Mouse (Mus musculus) hindbrain, embryonic 12.5 days (tissue): ENCODE measurements at regions not wholly inside any gene's neighbourhood (a gene's known extent, or its start where the extent isn't known, plus 50 kb on each side); places are given as distances from the start of the nearest gene placed in this dataset.

Source experiments
- ATAC-seq: fragments of 200-750 bp; cut with Nextera tagmentation; 2 replicates; pipeline ENCODE4 v1.8.0; 2017; ENCODE audit warnings: moderate TSS enrichment; ENCODE audit not compliant: low FRiP score
- H3K27ac ChIP-seq: fragments of 300-500 bp; sonication (generic); 2 replicates; pipeline ENCODE4 v1.5.1; 2016; ENCODE audit warnings: mild to moderate bottlenecking
- H3K27me3 ChIP-seq: fragments of 300-500 bp; sonication (generic); 2 replicates; pipeline ENCODE4 v1.6.1; 2016; ENCODE audit warnings: mild to moderate bottlenecking
- H3K36me3 ChIP-seq: fragments of 300-500 bp; sonication (generic); 2 replicates; pipeline ENCODE4 v1.6.1; 2016; ENCODE audit warnings: mild to moderate bottlenecking
- H3K4me1 ChIP-seq: fragments of 300-500 bp; sonication (generic); 2 replicates; pipeline ENCODE4 v1.6.1; 2016
- H3K4me2 ChIP-seq: fragments of 300-500 bp; sonication (generic); replicated peaks from 2 replicates; pipeline ENCODE4 v1.6.1; 2016; ENCODE audit warnings: mild to moderate bottlenecking
- H3K4me3 ChIP-seq: fragments of 300-500 bp; sonication (generic); 2 replicates; pipeline ENCODE4 v1.5.1; 2016; ENCODE audit warnings: mild to moderate bottlenecking
- H3K9ac ChIP-seq: fragments of 300-500 bp; sonication (generic); 2 replicates; pipeline ENCODE4 v1.6.1; 2016; ENCODE audit warnings: mild to moderate bottlenecking, moderate library complexity
- H3K9me3 ChIP-seq: fragments of 300-500 bp; sonication (generic); replicated peaks from 2 replicates; pipeline ENCODE4 v1.6.1; 2016; ENCODE audit warnings: mild to moderate bottlenecking
- WGBS: fragments of 180-500 bp; shearing (Covaris S2); methylation state at CpG from one replicate; pipeline ENCODE4 v1.1.7; 2016; 5-methylcytosine and 5-hydroxymethylcytosine counted together

GRCm38 (mm10) chr2:74217437-74217836 lies 306.3 kb upstream of the Atp5g3 start:
- 84% methylated on average over 3 of the region's 3 CpGs for WGBS
- H3K4me3 ChIP-seq, result no peak overlapping the region
- H3K36me3 ChIP-seq, result no peaks in the 10 kb centered on the region

GRCm38 (mm10) chr2:74210210-74210609 lies 299.1 kb upstream of the Atp5g3 start:
- Histone ChIP-seq H3K9ac (no peak overlapping the region), H3K4me2 (no peak overlapping the region), H3K4me1 (peaks cover 14% of the 10 kb centered on the region), H3K36me3 (no peaks in the 10 kb centered on the region), H3K27ac (no peak overlapping the region), H3K27me3 (no peaks in the 10 kb centered on the region), H3K4me3 (no peak overlapping the region), H3K9me3 (no peaks in the 10 kb centered on the region)
- WGBS, result 44% methylated on average over 9 of the region's 9 CpGs
- peak; percentile 56; the same call in 1 of the 2 replicates for ATAC-seq

More at GRCm38 (mm10) chr2:74217437-74217836, 306.3 kb upstream of the Atp5g3 start:
- Histone ChIP-seq H3K4me1 (no peaks in the 10 kb centered on the region), H3K27ac (no peak overlapping the region), H3K9me3 (no peaks in the 10 kb centered on the region), H3K4me2 (no peak overlapping the region), H3K9ac (no peak overlapping the region), H3K27me3 (no peaks in the 10 kb centered on the region)
- no peak for ATAC-seq

- Histone ChIP-seq H3K9me3 (0 out of 2 replicates have a peak, but pooled peaks cover 3% of the 10 kb centered on the region), H3K4me1 (peaks cover 14% of the 10 kb centered on the region), H3K9ac (no peak overlapping the region), H3K4me2 (no peak overlapping the region), H3K27me3 (no peaks in the 10 kb centered on the region), H3K4me3 (no peak overlapping the region), H3K27ac (no peak overlapping the region), H3K36me3 (no peaks in the 10 kb centered on the region)
- no peak for ATAC-seq
- WGBS, result 64% methylated on average over 3 of the region's 3 CpGs
These were observed 298.3 kb upstream of the Atp5g3 start for GRCm38 (mm10) chr2:74209421-74209917.

- H3K4me2 ChIP-seq, result no peak overlapping the region
- 0 out of 2 replicates have a peak, but pooled peaks cover 3% of the 10 kb centered on the region for H3K9me3 ChIP-seq
- no peaks in the 10 kb centered on the region for H3K36me3 ChIP-seq
- H3K9ac ChIP-seq, result no peak overlapping the region
- 56% methylated on average over 10 of the region's 10 CpGs for WGBS
- no peak overlapping the region for H3K4me3 ChIP-seq
- H3K27me3 ChIP-seq, result no peaks in the 10 kb centered on the region
- no peak for ATAC-seq
- peaks cover 20% of the 10 kb centered on the region for H3K4me1 ChIP-seq
- peak overlapping the region; percentile 12; the same call in 1 of the 2 replicates for H3K27ac ChIP-seq
These were observed 296.3 kb upstream of the Atp5g3 start for GRCm38 (mm10) chr2:74207440-74207839.

- Histone ChIP-seq H3K27ac (no peak overlapping the region), H3K4me1 (peaks cover 21% of the 10 kb centered on the region), H3K9me3 (0 out of 2 replicates have a peak, but pooled peaks cover 3% of the 10 kb centered on the region), H3K9ac (no peak overlapping the region), H3K4me2 (no peak overlapping the region), H3K27me3 (no peaks in the 10 kb centered on the region), H3K36me3 (no peaks in the 10 kb centered on the region), H3K4me3 (no peak overlapping the region)
- 62% methylated on average over 3 of the region's 3 CpGs for WGBS
- ATAC-seq, result no peak
These were observed 291.6 kb upstream of the Atp5g3 start for GRCm38 (mm10) chr2:74202776-74203175.

GRCm38 (mm10) chr2:74201608-74202323 lies 290.6 kb upstream of the Atp5g3 start:
- 41% methylated on average over 11 of the region's 11 CpGs for WGBS
- H3K9ac ChIP-seq, result no peak overlapping the region
- peak; percentile 52 for ATAC-seq
- no peak overlapping the region for H3K4me3 ChIP-seq
- H3K27me3 ChIP-seq, result no peaks in the 10 kb centered on the region
- peak overlapping the region; percentile 24; the same call in 1 of the 2 replicates for H3K27ac ChIP-seq
- H3K4me1 ChIP-seq, result peaks cover 18% of the 10 kb centered on the region
- H3K4me2 ChIP-seq, result peak overlapping the region; percentile 11; the same call in 1 of the 2 replicates
- no peaks in the 10 kb centered on the region for H3K36me3 ChIP-seq
- 0 out of 2 replicates have a peak, but pooled peaks cover 3% of the 10 kb centered on the region for H3K9me3 ChIP-seq

- no peaks in the 10 kb centered on the region for H3K9me3 ChIP-seq
- no peak overlapping the region for H3K9ac ChIP-seq
- H3K4me3 ChIP-seq, result no peak overlapping the region
- H3K36me3 ChIP-seq, result no peaks in the 10 kb centered on the region
- H3K4me1 ChIP-seq, result peaks cover 18% of the 10 kb centered on the region
- H3K27ac ChIP-seq, result no peak overlapping the region
- H3K4me2 ChIP-seq, result no peak overlapping the region
- 47% methylated on average over 12 of the region's 12 CpGs for WGBS
- H3K27me3 ChIP-seq, result no peaks in the 10 kb centered on the region
- no peak for ATAC-seq
These were observed 288.4 kb upstream of the Atp5g3 start for GRCm38 (mm10) chr2:74199550-74199949.

- WGBS, result 28% methylated on average over 8 of the region's 8 CpGs
These were observed 277.1 kb upstream of the Atp5g3 start for GRCm38 (mm10) chr2:74187963-74188790.

GRCm38 (mm10) chr2:74178106-74178505 lies 267.0 kb upstream of the Atp5g3 start:
- Histone ChIP-seq H3K36me3 (no peaks in the 10 kb centered on the region), H3K4me3 (no peak overlapping the region), H3K4me2 (no peak overlapping the region), H3K4me1 (no peaks in the 10 kb centered on the region), H3K27ac (no peak overlapping the region), H3K9ac (no peak overlapping the region), H3K27me3 (no peaks in the 10 kb centered on the region), H3K9me3 (no peaks in the 10 kb centered on the region)
- 94% methylated on average over 1 of the region's 1 CpGs for WGBS
- ATAC-seq, result no peak

More at GRCm38 (mm10) chr2:74187963-74188790, 277.1 kb upstream of the Atp5g3 start:
- Histone ChIP-seq H3K4me2 (no peak overlapping the region), H3K27ac (no peak overlapping the region), H3K9ac (no peak overlapping the region), H3K27me3 (no peaks in the 10 kb centered on the region), H3K4me3 (no peak overlapping the region), H3K9me3 (no peaks in the 10 kb centered on the region; the same call in 1 of the 2 replicates), H3K36me3 (no peaks in the 10 kb centered on the region), H3K4me1 (peaks cover 13% of the 10 kb centered on the region)
- no peak for ATAC-seq

- 0 out of 2 replicates have a peak overlapping the region, but pooled peaks have one; percentile 25 for H3K4me2 ChIP-seq
- no peak overlapping the region for H3K9ac ChIP-seq
- 30% methylated on average over 16 of the region's 16 CpGs for WGBS
- no peaks in the 10 kb centered on the region for H3K36me3 ChIP-seq
- no peak overlapping the region for H3K4me3 ChIP-seq
- peaks cover 14% of the 10 kb centered on the region for H3K4me1 ChIP-seq
- no peaks in the 10 kb centered on the region for H3K27me3 ChIP-seq
- peak; percentile 94 for ATAC-seq
- no peaks in the 10 kb centered on the region for H3K9me3 ChIP-seq
- peak overlapping the region; percentile 35; the same call in 1 of the 2 replicates for H3K27ac ChIP-seq
These were observed 257.8 kb upstream of the Atp5g3 start for GRCm38 (mm10) chr2:74168776-74169570.

- 87% methylated on average over 17 of the region's 17 CpGs for WGBS
- Histone ChIP-seq H3K36me3 (no peaks in the 10 kb centered on the region), H3K27ac (peak overlapping the region; percentile 35), H3K4me2 (0 out of 2 replicates have a peak overlapping the region, but pooled peaks have one; percentile 25), H3K27me3 (no peaks in the 10 kb centered on the region), H3K4me1 (peaks cover 14% of the 10 kb centered on the region), H3K9ac (no peak overlapping the region), H3K4me3 (no peak overlapping the region), H3K9me3 (no peaks in the 10 kb centered on the region)
- ATAC-seq, result peak; percentile 46; the same call in 1 of the 2 replicates
These were observed 257.2 kb upstream of the Atp5g3 start for GRCm38 (mm10) chr2:74168307-74168706.
